Mouse (Mus musculus) heart, postnatal 0 days (tissue): ENCODE data around the gene Psmg1.

ENCODE experiments used
- CTCF ChIP-seq: IDR thresholded peaks from 2 replicates; pipeline ENCODE4 v1.5.1; 2016; ENCODE audit warnings: antibody characterized with exemption, control low read depth, low read depth
- EP300 ChIP-seq: IDR thresholded peaks from 2 replicates; pipeline ENCODE4 v1.6.1; 2016; ENCODE audit warnings: antibody characterized with exemption, low read depth

GRCm38 (mm10) chr16:95941575-95941974, 49.2 kb downstream of the Psmg1 start:
- no peak for TF ChIP-seq CTCF
- no peak for TF ChIP-seq EP300
